Mouse (Mus musculus) heart, adult 2 months (tissue): ENCODE data around the gene Acadsb.

Source experiments
- CTCF ChIP-seq: fragments of 200-600 bp; IDR thresholded peaks from 2 replicates; pipeline ENCODE4 v1.8.1; 2022; ENCODE audit warnings: antibody characterized with exemption, mild to moderate bottlenecking, moderate library complexity
- EP300 ChIP-seq: fragments of 200-500 bp; IDR thresholded peaks from 2 replicates; pipeline ENCODE4 v1.6.1; 2011; ENCODE audit warnings: low read depth, low read length, control low read depth; ENCODE audit not compliant: insufficient read depth
- POLR2A ChIP-seq: fragments of 200-500 bp; IDR thresholded peaks from 2 replicates; pipeline ENCODE4 v1.6.1; 2011; ENCODE audit warnings: mild to moderate bottlenecking, low read depth, low read length, control low read depth; ENCODE audit not compliant: insufficient read depth

DNA sequence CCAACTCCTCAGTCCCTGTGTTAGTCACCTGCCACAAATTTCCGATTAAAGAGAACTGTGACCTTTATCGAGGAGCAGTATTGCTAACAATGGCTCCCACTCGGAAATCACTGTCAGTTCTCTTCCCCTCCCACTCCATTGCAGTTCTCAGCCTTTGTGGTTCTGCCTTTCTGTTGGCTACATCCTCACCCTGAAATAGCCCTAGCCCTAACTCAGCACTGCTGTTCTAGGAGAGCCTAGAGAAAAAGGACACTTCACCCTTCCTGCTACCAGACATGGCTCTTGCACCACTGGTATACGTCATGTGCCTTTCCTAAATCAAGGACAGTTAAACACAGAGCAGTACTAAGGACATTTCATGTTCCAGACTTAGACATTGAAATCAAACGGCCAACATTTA is 16.9 kb downstream of the Acadsb start:
- TF ChIP-seq CTCF (no peak), EP300 (no peak), POLR2A (no peak)
